Mouse (Mus musculus): ENCODE data around the gene Atoh7. TPM values are rescaled to one million over a fixed set of nuclear protein-coding genes. Genes with fewer than 3 reads are reported as not detected.

Gene Atoh7
- polyA plus RNA-seq, 1 experiment from 2014 or later, result not detected

- H3K27me3 ChIP-seq (replicated peaks; ENCODE audit: insufficient read depth, low read length), result no peaks in the 10 kb centered on the region
- H3K4me3 ChIP-seq (ENCODE audit: low read depth, low read length), result no peak overlapping the region
- no peak for ATAC-seq
- no peak overlapping the region for H3K9ac ChIP-seq (replicated peaks; ENCODE audit: low read depth)
- TF ChIP-seq EP300 (IDR thresholded peaks at IDR 0.05) (no peak), CTCF (IDR thresholded peaks at IDR 0.05) (no peak)
- DNase-seq (ENCODE audit: low spot score), result no peak
- H3K27ac ChIP-seq (ENCODE audit: low read length), result no peak overlapping the region
- no peaks in the 10 kb centered on the region for H3K9me3 ChIP-seq (ENCODE audit: low read length)
- no peak overlapping the region for H3K4me2 ChIP-seq (replicated peaks; ENCODE audit: low read depth, low read length)
- 83% methylated on average over 14 of the region's 14 CpGs for WGBS
- no peaks in the 10 kb centered on the region for H3K36me3 ChIP-seq (ENCODE audit: insufficient read depth, low read length)
- H3K4me1 ChIP-seq (ENCODE audit: insufficient read depth, low read depth, low read length), result no peaks in the 10 kb centered on the region
Measured at GRCm38 (mm10) chr10:63121961-63122360, 22.5 kb downstream of the Atoh7 start.

GRCm38 (mm10) chr10:63122516-63122915, 23.1 kb downstream of the Atoh7 start:
- H3K4me3 ChIP-seq (ENCODE audit: low read depth, low read length), result no peak overlapping the region
- no peaks in the 10 kb centered on the region for H3K9me3 ChIP-seq (ENCODE audit: low read length)
- H3K36me3 ChIP-seq (ENCODE audit: insufficient read depth, low read length), result no peaks in the 10 kb centered on the region
- TF ChIP-seq EP300 (IDR thresholded peaks at IDR 0.05) (no peak), CTCF (IDR thresholded peaks at IDR 0.05) (no peak)
- 42% methylated on average over 8 of the region's 8 CpGs for WGBS
- ATAC-seq, result no peak
- no peak overlapping the region for H3K4me2 ChIP-seq (replicated peaks; ENCODE audit: low read depth, low read length)
- DNase-seq (ENCODE audit: low spot score), result peak; percentile 58
- no peaks in the 10 kb centered on the region for H3K27me3 ChIP-seq (replicated peaks; ENCODE audit: insufficient read depth, low read length)
- H3K4me1 ChIP-seq (ENCODE audit: insufficient read depth, low read depth, low read length), result no peaks in the 10 kb centered on the region
- H3K27ac ChIP-seq (ENCODE audit: low read length), result no peak overlapping the region
- no peak overlapping the region for H3K9ac ChIP-seq (replicated peaks; ENCODE audit: low read depth)

- Histone ChIP-seq H3K4me3 (ENCODE audit: low read depth, low read length) (no peak overlapping the region), H3K9me3 (ENCODE audit: low read length) (no peaks in the 10 kb centered on the region), H3K36me3 (ENCODE audit: insufficient read depth, low read length) (no peaks in the 10 kb centered on the region), H3K4me1 (ENCODE audit: insufficient read depth, low read depth, low read length) (no peaks in the 10 kb centered on the region), H3K27me3 (replicated peaks; ENCODE audit: insufficient read depth, low read length) (no peaks in the 10 kb centered on the region), H3K27ac (ENCODE audit: low read length) (no peak overlapping the region), H3K4me2 (replicated peaks; ENCODE audit: low read depth, low read length) (no peak overlapping the region), H3K9ac (replicated peaks; ENCODE audit: low read depth) (no peak overlapping the region)
- ATAC-seq (no peak), DNase-seq (ENCODE audit: low spot score) (no peak)
- TF ChIP-seq CTCF (IDR thresholded peaks at IDR 0.05), result no peak
- WGBS, result 78% methylated on average over 8 of the region's 8 CpGs
Measured at GRCm38 (mm10) chr10:63123141-63123540, 23.7 kb downstream of the Atoh7 start.

- Histone ChIP-seq H3K9ac (replicated peaks; ENCODE audit: low read depth) (no peak overlapping the region), H3K27me3 (replicated peaks; ENCODE audit: insufficient read depth, low read length) (no peaks in the 10 kb centered on the region), H3K9me3 (ENCODE audit: low read length) (no peaks in the 10 kb centered on the region), H3K27ac (ENCODE audit: low read length) (no peak overlapping the region), H3K4me3 (ENCODE audit: low read depth, low read length) (no peak overlapping the region), H3K36me3 (ENCODE audit: insufficient read depth, low read length) (no peaks in the 10 kb centered on the region), H3K4me2 (replicated peaks; ENCODE audit: low read depth, low read length) (no peak overlapping the region), H3K4me1 (ENCODE audit: insufficient read depth, low read depth, low read length) (no peaks in the 10 kb centered on the region)
- ATAC-seq (no peak), DNase-seq (ENCODE audit: low spot score) (no peak)
- 94% methylated on average over 10 of the region's 10 CpGs for WGBS
- TF ChIP-seq EP300 (IDR thresholded peaks at IDR 0.05) (no peak), CTCF (IDR thresholded peaks at IDR 0.05) (no peak)
Measured at GRCm38 (mm10) chr10:63124016-63124415, 24.6 kb downstream of the Atoh7 start.

- TF ChIP-seq CTCF (IDR thresholded peaks at IDR 0.05), result peak; percentile 48
- TF ChIP-seq EP300 (IDR thresholded peaks at IDR 0.05), result no peak
- no peak overlapping the region for H3K27ac ChIP-seq (ENCODE audit: low read length)
- no peaks in the 10 kb centered on the region for H3K9me3 ChIP-seq (ENCODE audit: low read length)
- H3K9ac ChIP-seq (replicated peaks; ENCODE audit: low read depth), result no peak overlapping the region
- ATAC-seq (no peak), DNase-seq (ENCODE audit: low spot score) (no peak)
- no peaks in the 10 kb centered on the region for H3K27me3 ChIP-seq (replicated peaks; ENCODE audit: insufficient read depth, low read length)
- 41% methylated on average over 11 of the region's 11 CpGs for WGBS
- H3K4me2 ChIP-seq (replicated peaks; ENCODE audit: low read depth, low read length), result no peak overlapping the region
- H3K4me1 ChIP-seq (ENCODE audit: insufficient read depth, low read depth, low read length), result no peaks in the 10 kb centered on the region
- no peaks in the 10 kb centered on the region for H3K36me3 ChIP-seq (ENCODE audit: insufficient read depth, low read length)
- no peak overlapping the region for H3K4me3 ChIP-seq (ENCODE audit: low read depth, low read length)
Measured at GRCm38 (mm10) chr10:63125343-63125742, 25.9 kb downstream of the Atoh7 start.

GRCm38 (mm10) chr10:63126116-63126515, 26.7 kb downstream of the Atoh7 start:
- no peaks in the 10 kb centered on the region for H3K36me3 ChIP-seq (ENCODE audit: insufficient read depth, low read length)
- H3K4me2 ChIP-seq (replicated peaks; ENCODE audit: low read depth, low read length), result no peak overlapping the region
- H3K4me3 ChIP-seq (ENCODE audit: low read depth, low read length), result no peak overlapping the region
- no peaks in the 10 kb centered on the region for H3K9me3 ChIP-seq (ENCODE audit: low read length)
- no peaks in the 10 kb centered on the region for H3K4me1 ChIP-seq (ENCODE audit: insufficient read depth, low read depth, low read length)
- ATAC-seq (no peak), DNase-seq (ENCODE audit: low spot score) (no peak)
- WGBS, result 77% methylated on average over 4 of the region's 4 CpGs
- H3K27ac ChIP-seq (ENCODE audit: low read length), result no peak overlapping the region
- no peak overlapping the region for H3K9ac ChIP-seq (replicated peaks; ENCODE audit: low read depth)
- H3K27me3 ChIP-seq (replicated peaks; ENCODE audit: insufficient read depth, low read length), result no peaks in the 10 kb centered on the region
- no peak for TF ChIP-seq EP300 (IDR thresholded peaks at IDR 0.05)
- TF ChIP-seq CTCF (IDR thresholded peaks at IDR 0.05), result no peak

- no peaks in the 10 kb centered on the region for H3K27me3 ChIP-seq (replicated peaks; ENCODE audit: insufficient read depth, low read length)
- no peak overlapping the region for H3K4me3 ChIP-seq (ENCODE audit: low read depth, low read length)
- no peak overlapping the region for H3K4me2 ChIP-seq (replicated peaks; ENCODE audit: low read depth, low read length)
- H3K36me3 ChIP-seq (ENCODE audit: insufficient read depth, low read length), result no peaks in the 10 kb centered on the region
- H3K27ac ChIP-seq (ENCODE audit: low read length), result no peak overlapping the region
- TF ChIP-seq CTCF (IDR thresholded peaks at IDR 0.05) (no peak), EP300 (IDR thresholded peaks at IDR 0.05) (no peak)
- H3K4me1 ChIP-seq (ENCODE audit: insufficient read depth, low read depth, low read length), result no peaks in the 10 kb centered on the region
- 83% methylated on average over 6 of the region's 6 CpGs for WGBS
- no peak overlapping the region for H3K9ac ChIP-seq (replicated peaks; ENCODE audit: low read depth)
- DNase-seq (ENCODE audit: low spot score) (no peak), ATAC-seq (no peak)
- H3K9me3 ChIP-seq (ENCODE audit: low read length), result no peaks in the 10 kb centered on the region
Measured at GRCm38 (mm10) chr10:63127156-63127555, 27.7 kb downstream of the Atoh7 start.

Measured in lung, postnatal 0 days (tissue).